Mouse (Mus musculus): ENCODE measurements around the gene Carm1. TPM values are rescaled to one million over a fixed set of nuclear protein-coding genes. Genes with fewer than 3 reads are reported as not detected.
A peak's percentile ranks its signal among the peaks of the same experiment; 100 is the strongest.

Carm1 gene
- polyA plus RNA-seq, 1 experiment: 63.4 TPM

DNA sequence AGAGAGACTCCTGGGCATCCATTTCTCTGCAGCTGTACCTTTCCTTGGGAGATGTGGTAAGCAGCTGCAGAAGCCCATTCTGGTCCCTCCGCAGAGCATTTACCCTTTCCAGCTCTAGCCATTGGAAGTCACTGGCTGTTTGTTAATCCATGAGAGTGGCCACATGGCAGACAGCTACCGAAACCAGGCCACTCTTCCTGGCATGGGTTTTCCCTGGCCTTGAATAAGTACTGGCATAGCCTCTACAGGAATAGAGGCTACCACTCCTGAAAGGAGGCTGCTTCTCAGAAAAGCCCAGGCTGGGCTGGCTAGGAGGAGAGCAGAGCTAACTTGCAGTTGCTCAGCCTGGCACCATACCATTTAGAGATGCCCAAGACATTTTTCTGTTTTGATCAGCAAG, 4.4 kb downstream of the Carm1 start:
- no peaks in the 10 kb centered on the region for H3K36me3 ChIP-seq (ENCODE audit: control insufficient read depth, insufficient read depth, low read length)
- no peak overlapping the region for H3K27ac ChIP-seq (ENCODE audit: insufficient read depth, low read depth, low read length)
- 88% methylated on average over 2 of the region's 2 CpGs for WGBS
- H3K27me3 ChIP-seq (ENCODE audit: control insufficient read depth, insufficient read depth, low read length): no peaks in the 10 kb centered on the region
- no peak for TF ChIP-seq POLR2A (IDR thresholded peaks at IDR 0.05; ENCODE audit: low read depth, low read length)
- TF ChIP-seq CTCF (IDR thresholded peaks at IDR 0.05; ENCODE audit: extremely low read depth, insufficient read length, insufficient replicate concordance, low read depth, low read length): no peak
- peaks cover 6% of the 10 kb centered on the region; the same call in 1 of the 2 replicates for H3K4me1 ChIP-seq (ENCODE audit: control insufficient read depth, insufficient read depth, insufficient read length, low read length)
- H3K4me3 ChIP-seq (ENCODE audit: low read depth, low read length): no peak overlapping the region

DNA sequence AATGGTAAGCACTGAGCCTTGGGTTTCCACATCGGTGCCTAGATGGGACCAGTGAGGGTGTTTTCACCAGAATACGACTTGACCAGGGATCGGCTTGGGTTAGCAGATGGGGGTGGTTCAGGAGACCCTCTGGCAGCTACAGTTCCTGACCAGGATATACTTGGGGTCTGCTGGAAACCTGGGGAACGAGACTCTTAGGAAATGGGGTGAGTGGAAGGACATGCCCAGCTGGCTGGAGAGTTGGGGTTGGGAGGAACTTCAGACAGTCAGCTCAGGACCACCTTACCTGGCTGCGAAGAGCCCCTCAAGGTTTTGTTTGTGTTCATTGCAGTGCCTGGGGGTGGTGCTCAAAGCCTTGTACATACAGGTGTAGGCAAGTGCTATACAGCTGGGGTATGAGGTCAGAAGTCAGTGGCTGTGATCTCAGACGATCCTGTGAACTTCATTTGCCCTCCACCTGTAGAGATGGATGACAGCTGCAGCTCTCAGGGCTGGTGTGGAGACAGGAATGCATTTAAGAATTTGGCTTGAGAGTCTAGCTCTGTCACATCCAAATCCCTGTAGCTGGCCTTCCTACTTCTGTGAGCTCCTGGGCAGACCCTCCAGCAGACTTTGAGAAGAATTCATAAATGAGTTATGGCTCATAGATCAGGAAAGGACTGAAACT, 7.0 kb downstream of the Carm1 start:
- H3K4me3 ChIP-seq (ENCODE audit: low read depth, low read length): no peak overlapping the region
- TF ChIP-seq CTCF (IDR thresholded peaks at IDR 0.05; ENCODE audit: extremely low read depth, insufficient read length, insufficient replicate concordance, low read depth, low read length): no peak
- no peak for TF ChIP-seq POLR2A (IDR thresholded peaks at IDR 0.05; ENCODE audit: low read depth, low read length)
- H3K4me1 ChIP-seq (ENCODE audit: control insufficient read depth, insufficient read depth, insufficient read length, low read length): peaks cover 8% of the 10 kb centered on the region
- no peaks in the 10 kb centered on the region for H3K36me3 ChIP-seq (ENCODE audit: control insufficient read depth, insufficient read depth, low read length)
- no peaks in the 10 kb centered on the region for H3K27me3 ChIP-seq (ENCODE audit: control insufficient read depth, insufficient read depth, low read length)
- 84% methylated on average over 6 of the region's 6 CpGs for WGBS
- H3K27ac ChIP-seq (ENCODE audit: insufficient read depth, low read depth, low read length): no peak overlapping the region

DNA sequence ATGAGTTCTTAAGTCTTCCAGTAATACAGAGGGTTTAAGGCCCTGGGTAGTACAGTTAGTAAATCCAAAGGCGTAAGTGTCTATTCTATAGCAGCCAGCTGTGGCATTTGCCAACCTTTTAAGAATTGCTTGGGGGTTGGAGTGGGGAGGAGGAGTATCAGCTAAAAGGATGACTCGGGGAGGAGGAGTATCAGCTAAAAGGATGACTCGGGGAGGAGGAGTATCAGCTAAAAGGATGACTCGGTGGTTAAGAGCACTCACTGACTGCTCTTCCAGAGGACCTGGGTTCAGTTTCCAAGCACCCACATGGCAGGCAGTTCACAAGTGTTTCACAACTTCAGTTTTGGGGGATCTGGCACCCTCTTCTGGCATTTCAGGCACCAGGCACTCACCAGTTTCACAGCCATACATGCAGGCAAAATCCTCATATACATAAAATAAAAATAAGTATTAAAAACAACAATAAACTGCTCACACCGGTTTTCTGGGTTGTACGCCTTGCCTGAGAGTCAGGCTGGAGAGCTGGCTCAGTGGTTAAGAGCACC, 8.6 kb downstream of the Carm1 start:
- 88% methylated on average over 6 of the region's 6 CpGs for WGBS
- Histone ChIP-seq H3K4me3 (ENCODE audit: low read depth, low read length) (no peak overlapping the region), H3K4me1 (ENCODE audit: control insufficient read depth, insufficient read depth, insufficient read length, low read length) (peaks cover 13% of the 10 kb centered on the region), H3K36me3 (ENCODE audit: control insufficient read depth, insufficient read depth, low read length) (no peaks in the 10 kb centered on the region), H3K27me3 (ENCODE audit: control insufficient read depth, insufficient read depth, low read length) (no peaks in the 10 kb centered on the region), H3K27ac (ENCODE audit: insufficient read depth, low read depth, low read length) (no peak overlapping the region)
- TF ChIP-seq POLR2A (IDR thresholded peaks at IDR 0.05; ENCODE audit: low read depth, low read length) (no peak), CTCF (IDR thresholded peaks at IDR 0.05; ENCODE audit: extremely low read depth, insufficient read length, insufficient replicate concordance, low read depth, low read length) (peak; percentile 9; the same call in 1 of the 2 replicates)

- no peak overlapping the region for H3K27ac ChIP-seq (ENCODE audit: insufficient read depth, low read depth, low read length)
- no peak overlapping the region for H3K4me3 ChIP-seq (ENCODE audit: low read depth, low read length)
- H3K4me1 ChIP-seq (ENCODE audit: control insufficient read depth, insufficient read depth, insufficient read length, low read length): peaks cover 13% of the 10 kb centered on the region
- WGBS: 95% methylated on average over 2 of the region's 2 CpGs
- TF ChIP-seq CTCF (IDR thresholded peaks at IDR 0.05; ENCODE audit: extremely low read depth, insufficient read length, insufficient replicate concordance, low read depth, low read length): no peak
- TF ChIP-seq POLR2A (IDR thresholded peaks at IDR 0.05; ENCODE audit: low read depth, low read length): no peak
- H3K36me3 ChIP-seq (ENCODE audit: control insufficient read depth, insufficient read depth, low read length): no peaks in the 10 kb centered on the region
- no peaks in the 10 kb centered on the region for H3K27me3 ChIP-seq (ENCODE audit: control insufficient read depth, insufficient read depth, low read length)
Observed at GRCm38 (mm10) chr9:21556996-21557395, 10.3 kb downstream of the Carm1 start.

DNA sequence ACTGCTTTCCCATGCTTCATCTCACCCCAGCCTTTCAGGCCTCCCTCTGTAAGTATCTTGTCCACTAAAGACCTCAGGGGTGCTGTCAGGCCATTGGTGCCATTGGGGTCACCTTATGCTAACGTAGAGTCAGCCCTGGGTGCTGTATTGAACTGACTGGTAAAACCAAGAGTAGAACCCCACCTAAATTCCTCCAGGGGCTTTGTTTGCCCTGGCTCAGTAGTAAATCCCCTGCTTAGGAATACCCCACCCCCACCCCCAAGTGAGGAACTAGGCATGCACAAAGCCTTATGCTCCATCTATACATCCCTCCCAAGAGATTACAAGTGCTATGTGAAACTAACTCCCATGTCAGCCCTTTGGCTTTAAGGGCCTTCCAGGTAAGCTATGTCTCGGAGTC, 10.9 kb downstream of the Carm1 start:
- TF ChIP-seq POLR2A (IDR thresholded peaks at IDR 0.05; ENCODE audit: low read depth, low read length) (no peak), CTCF (IDR thresholded peaks at IDR 0.05; ENCODE audit: extremely low read depth, insufficient read length, insufficient replicate concordance, low read depth, low read length) (no peak)

GRCm38 (mm10) chr9:21558366-21558765, 11.7 kb downstream of the Carm1 start:
- TF ChIP-seq POLR2A (IDR thresholded peaks at IDR 0.05; ENCODE audit: low read depth, low read length): no peak
- TF ChIP-seq CTCF (IDR thresholded peaks at IDR 0.05; ENCODE audit: extremely low read depth, insufficient read length, insufficient replicate concordance, low read depth, low read length): no peak
- Histone ChIP-seq H3K27ac (ENCODE audit: insufficient read depth, low read depth, low read length) (peak overlapping the region; percentile 79), H3K36me3 (ENCODE audit: control insufficient read depth, insufficient read depth, low read length) (no peaks in the 10 kb centered on the region), H3K4me3 (ENCODE audit: low read depth, low read length) (no peak overlapping the region), H3K27me3 (ENCODE audit: control insufficient read depth, insufficient read depth, low read length) (no peaks in the 10 kb centered on the region), H3K4me1 (ENCODE audit: control insufficient read depth, insufficient read depth, insufficient read length, low read length) (peaks cover 13% of the 10 kb centered on the region)
- WGBS: 35% methylated on average over 4 of the region's 4 CpGs

More for the DNA sequence above, 10.9 kb downstream of the Carm1 start:
- Histone ChIP-seq H3K4me3 (ENCODE audit: low read depth, low read length) (no peak overlapping the region), H3K27ac (ENCODE audit: insufficient read depth, low read depth, low read length) (peak overlapping the region; percentile 68), H3K36me3 (ENCODE audit: control insufficient read depth, insufficient read depth, low read length) (no peaks in the 10 kb centered on the region), H3K4me1 (ENCODE audit: control insufficient read depth, insufficient read depth, insufficient read length, low read length) (peaks cover 13% of the 10 kb centered on the region), H3K27me3 (ENCODE audit: control insufficient read depth, insufficient read depth, low read length) (no peaks in the 10 kb centered on the region)
- WGBS: 98% methylated on average over 2 of the region's 2 CpGs

DNA sequence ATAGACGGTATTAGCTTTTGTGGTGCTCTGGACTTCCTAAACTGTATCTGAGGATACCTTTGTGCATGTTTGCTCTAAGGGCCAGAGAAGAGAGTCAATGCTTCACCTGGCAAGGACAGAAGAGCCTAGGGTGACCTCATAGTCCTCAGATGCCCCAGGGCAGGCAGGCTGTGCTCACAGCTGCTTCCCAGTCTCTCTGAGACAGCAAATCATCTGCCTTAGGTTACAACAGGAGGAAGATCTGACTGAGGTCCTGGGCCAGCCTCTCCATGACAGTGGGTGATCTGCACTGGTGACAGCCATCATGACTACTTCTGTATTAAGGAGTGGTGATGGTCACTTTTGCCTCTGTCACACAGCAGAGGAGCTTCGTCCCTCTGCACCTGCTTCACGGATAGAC, 12.5 kb downstream of the Carm1 start:
- peaks cover 13% of the 10 kb centered on the region for H3K4me1 ChIP-seq (ENCODE audit: control insufficient read depth, insufficient read depth, insufficient read length, low read length)
- no peak for TF ChIP-seq POLR2A (IDR thresholded peaks at IDR 0.05; ENCODE audit: low read depth, low read length)
- TF ChIP-seq CTCF (IDR thresholded peaks at IDR 0.05; ENCODE audit: extremely low read depth, insufficient read length, insufficient replicate concordance, low read depth, low read length): no peak
- no peaks in the 10 kb centered on the region for H3K27me3 ChIP-seq (ENCODE audit: control insufficient read depth, insufficient read depth, low read length)
- no peak overlapping the region for H3K4me3 ChIP-seq (ENCODE audit: low read depth, low read length)
- WGBS: 90% methylated on average over 3 of the region's 3 CpGs
- no peaks in the 10 kb centered on the region for H3K36me3 ChIP-seq (ENCODE audit: control insufficient read depth, insufficient read depth, low read length)
- H3K27ac ChIP-seq (ENCODE audit: insufficient read depth, low read depth, low read length): peak overlapping the region; percentile 79
